Mouse (Mus musculus) MEL (cell line): Measurements from ENCODE around the gene Tnik. TPM values are rescaled to one million over a fixed set of nuclear protein-coding genes. Genes with fewer than 3 reads are reported as not detected.

Source experiments
- DNase-seq: peaks from one replicate; pipeline ENCODE4 v3.0.0; 2011; ENCODE audit warnings: low read depth, low spot score
- H3K27ac ChIP-seq: 2 replicates; pipeline ENCODE4 v1.5.1; 2012; ENCODE audit warnings: low read depth, mild to moderate bottlenecking, control low read depth, low read length, moderate library complexity; ENCODE audit not compliant: control insufficient read depth
- H3K27me3 ChIP-seq, 2 experiments: fragments of 150-350 bp in 1 of 2; sonication (generic) in 1 of 2; 2 replicates each; pipeline ENCODE4 v1.6.1; 2012; ENCODE audit warnings: low read length in 2 of 2, mild to moderate bottlenecking in 2 of 2, improper control_type of control experiment in 1 of 2, moderate library complexity in 1 of 2; ENCODE audit not compliant: insufficient read depth in 2 of 2, control insufficient read depth in 1 of 2
- H3K36me3 ChIP-seq, 2 experiments: 2 replicates each; pipeline ENCODE4 v1.6.1; 2012 to 2014; ENCODE audit warnings: low read length in 2 of 2, improper control_type of control experiment in 1 of 2, inconsistent platforms in 1 of 2, mild to moderate bottlenecking in 1 of 2; ENCODE audit not compliant: insufficient read depth in 2 of 2, control insufficient read depth in 1 of 2
- H3K4me1 ChIP-seq, 2 experiments: fragments of 150-350 bp in 1 of 2; sonication (generic) in 1 of 2; 2 replicates each; pipeline ENCODE4 v1.6.1; 2012; ENCODE audit warnings: low read length in 2 of 2, improper control_type of control experiment in 1 of 2, mild to moderate bottlenecking in 1 of 2; ENCODE audit not compliant: insufficient read depth in 2 of 2, control insufficient read depth in 1 of 2
- H3K4me3 ChIP-seq, 2 experiments: fragments of 150-350 bp in 1 of 2; sonication (generic) in 1 of 2; 2 replicates each; pipeline ENCODE4 v1.5.1; 2012; ENCODE audit warnings: low read depth in 2 of 2, low read length in 2 of 2, mild to moderate bottlenecking in 2 of 2, moderate library complexity in 2 of 2, control low read depth in 1 of 2, improper control_type of control experiment in 1 of 2; ENCODE audit not compliant: control insufficient read depth in 1 of 2, insufficient read depth in 1 of 2
- H3K79me2 ChIP-seq: 2 replicates; pipeline ENCODE4 v1.6.1; 2012; ENCODE audit warnings: mild to moderate bottlenecking, low read length, moderate library complexity; ENCODE audit not compliant: control insufficient read depth, poor library complexity, insufficient read depth
- H3K9ac ChIP-seq: 2 replicates; pipeline ENCODE4 v1.6.1; 2012; ENCODE audit warnings: low read depth, mild to moderate bottlenecking, control low read depth, low read length, moderate library complexity; ENCODE audit not compliant: control insufficient read depth, poor library complexity, severe bottlenecking
- H3K9me3 ChIP-seq: fragments of 150-350 bp; sonication (generic); replicated peaks from 2 replicates; pipeline ENCODE4 v1.6.1; 2012; ENCODE audit warnings: mild to moderate bottlenecking, low read length, improper control_type of control experiment, moderate library complexity; ENCODE audit not compliant: insufficient read depth
- BHLHE40 ChIP-seq: IDR thresholded peaks from 2 replicates; pipeline ENCODE4 v1.6.1; 2012; ENCODE audit warnings: low read depth, mild to moderate bottlenecking, inconsistent platforms, low read length, improper control_type of control experiment, borderline replicate concordance
- CHD1 ChIP-seq: IDR thresholded peaks from 2 replicates; pipeline ENCODE4 v1.6.1; 2012; ENCODE audit warnings: low read depth, mild to moderate bottlenecking, inconsistent platforms, low read length, improper control_type of control experiment
- CHD2 ChIP-seq: IDR thresholded peaks from 2 replicates; pipeline ENCODE4 v1.6.1; 2011; ENCODE audit warnings: low read length, improper control_type of control experiment
- CTCF ChIP-seq, 3 experiments: IDR thresholded peaks in 2 of 3; conservative IDR thresholded peaks in 1 of 3; 2 replicates each; pipeline ENCODE4 v1.5.1; 2011 to 2012; ENCODE audit warnings: low read length in 3 of 3, low read depth in 2 of 3, mild to moderate bottlenecking in 2 of 3, improper control_type of control experiment in 1 of 3, inconsistent platforms in 1 of 3, mixed read lengths in 1 of 3, moderate library complexity in 1 of 3; ENCODE audit not compliant: control insufficient read depth in 1 of 3, insufficient read depth in 1 of 3, poor library complexity in 1 of 3, severe bottlenecking in 1 of 3
- E2F4 ChIP-seq: IDR thresholded peaks from 2 replicates; pipeline ENCODE4 v1.6.1; 2011; ENCODE audit warnings: low read depth, low read length, improper control_type of control experiment, borderline replicate concordance
- EP300 ChIP-seq, 2 experiments: IDR thresholded peaks; 2 replicates each; pipeline ENCODE4 v1.6.1; 2011; ENCODE audit warnings: improper control_type of control experiment in 2 of 2, low read length in 2 of 2, low read depth in 1 of 2, mild to moderate bottlenecking in 1 of 2
- ETS1 ChIP-seq: IDR thresholded peaks from 2 replicates; pipeline ENCODE4 v1.6.1; 2012; ENCODE audit warnings: low read depth, mild to moderate bottlenecking, inconsistent platforms, low read length, improper control_type of control experiment, moderate library complexity
- GABPA ChIP-seq: IDR thresholded peaks from 2 replicates; pipeline ENCODE4 v1.6.1; 2012; ENCODE audit warnings: low read depth, mild to moderate bottlenecking, inconsistent platforms, low read length, improper control_type of control experiment, moderate library complexity
- GATA1 ChIP-seq: IDR thresholded peaks from 2 replicates; pipeline ENCODE4 v1.6.1; 2011; ENCODE audit warnings: low read depth, low read length, improper control_type of control experiment
- JUND ChIP-seq: IDR thresholded peaks from 2 replicates; pipeline ENCODE4 v1.6.1; 2011; ENCODE audit warnings: low read depth, mild to moderate bottlenecking, improper control_type of control experiment, low read length
- KAT2A ChIP-seq: conservative IDR thresholded peaks from 2 replicates; pipeline ENCODE4 v1.6.1; 2012; ENCODE audit warnings: low read depth, low read length, improper control_type of control experiment, inconsistent platforms
- MAFK ChIP-seq: IDR thresholded peaks from 2 replicates; pipeline ENCODE4 v1.6.1; 2011; ENCODE audit warnings: low read depth, mild to moderate bottlenecking, low read length, improper control_type of control experiment, borderline replicate concordance
- MAZ ChIP-seq: IDR thresholded peaks from 2 replicates; pipeline ENCODE4 v1.6.1; 2012; ENCODE audit warnings: low read depth, mild to moderate bottlenecking, inconsistent platforms, low read length, improper control_type of control experiment
- MXI1 ChIP-seq: IDR thresholded peaks from 2 replicates; pipeline ENCODE4 v1.6.1; 2011; ENCODE audit warnings: mild to moderate bottlenecking, low read depth, low read length, improper control_type of control experiment
- MYC ChIP-seq: IDR thresholded peaks from 2 replicates; pipeline ENCODE4 v1.6.1; 2011; ENCODE audit warnings: low read depth, mild to moderate bottlenecking, low read length, improper control_type of control experiment, moderate library complexity
- NELFE ChIP-seq: IDR thresholded peaks from 2 replicates; pipeline ENCODE4 v1.6.1; 2011; ENCODE audit warnings: low read depth, low read length, improper control_type of control experiment
- NRF1 ChIP-seq: IDR thresholded peaks from 2 replicates; pipeline ENCODE4 v1.6.1; 2014; ENCODE audit warnings: low read depth, mild to moderate bottlenecking, inconsistent platforms, low read length, improper control_type of control experiment, moderate library complexity; ENCODE audit not compliant: poor library complexity, insufficient read depth, severe bottlenecking
- POLR2AphosphoS2 ChIP-seq: IDR thresholded peaks from 2 replicates; pipeline ENCODE4 v1.6.1; 2011; ENCODE audit warnings: low read length, improper control_type of control experiment
- POLR2AphosphoS5 ChIP-seq: IDR thresholded peaks from 2 replicates; pipeline ENCODE4 v1.6.1; 2012; ENCODE audit warnings: low read depth, borderline replicate concordance, mild to moderate bottlenecking, inconsistent platforms, low read length, moderate library complexity, mixed read lengths
- RAD21 ChIP-seq: IDR thresholded peaks from 2 replicates; pipeline ENCODE4 v1.6.1; 2011; ENCODE audit warnings: mild to moderate bottlenecking, low read depth, low read length, improper control_type of control experiment
- SMC3 ChIP-seq: IDR thresholded peaks from 2 replicates; pipeline ENCODE4 v1.6.1; 2011; ENCODE audit warnings: low read depth, low read length, improper control_type of control experiment
- USF2 ChIP-seq, 2 experiments: IDR thresholded peaks; 2 replicates each; pipeline ENCODE4 v1.6.1; 2011 to 2012; ENCODE audit warnings: improper control_type of control experiment in 2 of 2, low read length in 2 of 2, borderline replicate concordance in 1 of 2, inconsistent platforms in 1 of 2, low read depth in 1 of 2, mild to moderate bottlenecking in 1 of 2; ENCODE audit not compliant: insufficient read depth in 1 of 2
- ZC3H11A ChIP-seq: IDR thresholded peaks from 2 replicates; pipeline ENCODE4 v1.6.1; 2012; ENCODE audit warnings: low read depth, mild to moderate bottlenecking, inconsistent platforms, low read length, improper control_type of control experiment
- ZKSCAN1 ChIP-seq: IDR thresholded peaks from 2 replicates; pipeline ENCODE4 v1.6.1; 2012; ENCODE audit warnings: low read depth, mild to moderate bottlenecking, inconsistent platforms, low read length, improper control_type of control experiment, moderate library complexity
- ZMIZ1 ChIP-seq: IDR thresholded peaks from 2 replicates; pipeline ENCODE4 v1.6.1; 2012; ENCODE audit warnings: low read depth, mild to moderate bottlenecking, inconsistent platforms, low read length, improper control_type of control experiment, moderate library complexity
- polyA plus RNA-seq, 2 experiments: library from polyadenylated mRNA; stranded (reverse) in 1 of 2; unstranded in 1 of 2; fragments of >175 nt in 1 of 2; fragments of >200 nt in 1 of 2; gene quantifications; 2 replicates each; pipeline versions ENCODE4 v1.2.1 to v1.2.4; 2012; ENCODE audit warnings: low replicate concordance in 2 of 2, low read depth in 1 of 2; ENCODE audit not compliant: insufficient read length in 2 of 2, insufficient read depth in 1 of 2, missing spikeins in 1 of 2
- total RNA-seq: library from RNA; depleted of rRNA; stranded (reverse); fragments of 300-350 nt; gene quantifications from 2 replicates; pipeline ENCODE4 v1.2.3, GENCODE M21; 2012

The Tnik gene
- total and polyA plus RNA-seq, 3 experiments = 9.9 to 78.4 (median 13.6) TPM

DNA sequence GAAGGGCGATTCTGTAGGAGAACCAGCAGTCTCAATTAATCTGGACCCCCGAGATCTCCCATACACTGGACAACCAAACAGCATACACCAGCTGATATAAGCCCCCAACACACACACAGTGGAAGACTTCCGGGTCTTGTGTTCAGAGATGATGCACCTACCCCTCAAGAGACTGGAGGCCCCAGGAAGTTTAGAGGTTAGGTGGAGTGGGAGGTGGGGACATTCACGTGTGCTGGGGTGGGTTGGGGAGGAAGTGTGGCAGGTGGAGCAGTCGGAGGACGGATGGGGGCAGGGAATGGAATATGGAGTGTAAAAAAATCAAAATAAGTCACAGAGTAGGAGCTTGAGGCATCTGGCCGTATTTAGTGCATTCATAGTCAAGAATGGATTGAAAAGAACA, 7.3 kb upstream of the Tnik start:
- H3K27me3 ChIP-seq = no peaks in the 10 kb centered on the region
- DNase-seq = no peak
- no peaks in the 10 kb centered on the region for H3K9me3 ChIP-seq
- H3K36me3 ChIP-seq = no peaks in the 10 kb centered on the region
- H3K79me2 ChIP-seq = no peaks in the 10 kb centered on the region
- no peak overlapping the region for H3K9ac ChIP-seq
- H3K4me1 ChIP-seq = no peaks in the 10 kb centered on the region
- TF ChIP-seq JUND (no peak), ETS1 (no peak), BHLHE40 (no peak), ZMIZ1 (no peak), MAFK (no peak), GABPA (no peak), MAZ (no peak), CHD2 (no peak), E2F4 (no peak), KAT2A (no peak), NELFE (no peak), CTCF (IDR thresholded peaks at IDR 0.05 in 2 of 3, conservative IDR thresholded peaks at IDR 0.05 in 1 of 3; ENCODE audit: control insufficient read depth in 1 of 3, insufficient read depth in 1 of 3, low read depth in 2 of 3, low read length in 3 of 3, poor library complexity in 1 of 3, severe bottlenecking in 1 of 3) (no peak), RAD21 (no peak), SMC3 (no peak), CHD1 (no peak), USF2 (IDR thresholded peaks at IDR 0.05; ENCODE audit: borderline replicate concordance in 1 of 2, insufficient read depth in 1 of 2, low read depth in 1 of 2, low read length in 2 of 2) (no peak), POLR2AphosphoS5 (no peak), EP300 (IDR thresholded peaks at IDR 0.05; ENCODE audit: low read depth in 1 of 2, low read length in 2 of 2) (no peak), ZC3H11A (no peak)
- no peak overlapping the region for H3K27ac ChIP-seq
- no peak overlapping the region for H3K4me3 ChIP-seq

GRCm38 (mm10) chr3:28262371-28263001, 528 bp upstream of the Tnik start:
- H3K9me3 ChIP-seq = no peaks in the 10 kb centered on the region
- H3K4me1 ChIP-seq = peaks cover 3 to 11% of the 10 kb centered on the region in 2 experiments; a peak in 3 of 4 replicates
- peaks cover 0 to 7% of the 10 kb centered on the region in 2 experiments; a peak in 2 of 4 replicates for H3K36me3 ChIP-seq
- DNase-seq = peak; percentile 86
- peak overlapping the region; percentile 83 to 91 for H3K4me3 ChIP-seq
- TF ChIP-seq NELFE (peak; percentile 57; the same call in 1 of the 2 replicates), NRF1 (peak; percentile 63), CHD1 (0 out of 2 replicates have a peak, but pooled peaks have one; percentile 62), POLR2AphosphoS2 (peak; percentile 14; the same call in 1 of the 2 replicates), ZKSCAN1 (no peak), MYC (peak; percentile 60; the same call in 1 of the 2 replicates), MXI1 (no peak; the same call in 1 of the 2 replicates), GATA1 (0 out of 2 replicates have a peak, but pooled peaks have one; percentile 5)
- peak overlapping the region; percentile 84 for H3K9ac ChIP-seq
- H3K27me3 ChIP-seq = no peaks in the 10 kb centered on the region
- H3K79me2 ChIP-seq = peaks cover 17% of the 10 kb centered on the region
- peak overlapping the region; percentile 83 for H3K27ac ChIP-seq
